Mouse (Mus musculus) liver, adult 2 months (tissue): ENCODE results near the gene Dtd1. TPM values are rescaled to one million over a fixed set of nuclear protein-coding genes. Genes with fewer than 3 reads are reported as not detected.

Source experiments
- DNase-seq: peaks from one replicate; pipeline ENCODE4 v3.0.0-alpha.2; 2011; ENCODE audit warnings: low read depth, low spot score; ENCODE audit errors: extremely low read depth
- H3K27ac ChIP-seq: fragments of 200-500 bp; replicated peaks from 2 replicates; pipeline ENCODE4 v1.5.1; 2012; ENCODE audit warnings: low read depth, mild to moderate bottlenecking, control low read depth, inconsistent platforms, low read length; ENCODE audit not compliant: insufficient read depth
- H3K27me3 ChIP-seq: fragments of 200-500 bp; 2 replicates; pipeline ENCODE4 v1.6.1; 2012; ENCODE audit warnings: mild to moderate bottlenecking, moderate library complexity, low read length, inconsistent platforms; ENCODE audit not compliant: control insufficient read depth, insufficient read depth
- H3K36me3 ChIP-seq: fragments of 200-500 bp; 2 replicates; pipeline ENCODE4 v1.6.1; 2012; ENCODE audit warnings: low read length, inconsistent platforms; ENCODE audit not compliant: control insufficient read depth, insufficient read depth
- H3K4me1 ChIP-seq: fragments of 200-500 bp; 2 replicates; pipeline ENCODE4 v1.6.1; 2011; ENCODE audit warnings: low read length; ENCODE audit not compliant: control insufficient read depth, insufficient read depth
- H3K4me3 ChIP-seq: fragments of 200-500 bp; 2 replicates; pipeline ENCODE4 v1.5.1; 2011; ENCODE audit warnings: low read depth, mild to moderate bottlenecking, control low read depth, low read length, moderate library complexity; ENCODE audit not compliant: insufficient read depth
- H3K79me2 ChIP-seq: fragments of 200-500 bp; 2 replicates; pipeline ENCODE4 v1.6.1; 2012; ENCODE audit warnings: inconsistent platforms, mild to moderate bottlenecking, low read length, moderate library complexity; ENCODE audit not compliant: control insufficient read depth, insufficient read depth
- H3K9ac ChIP-seq: fragments of 200-500 bp; 2 replicates; pipeline ENCODE4 v1.6.1; 2012; ENCODE audit warnings: low read depth, mild to moderate bottlenecking, control low read depth, inconsistent platforms, low read length
- CTCF ChIP-seq: fragments of 200-500 bp; IDR thresholded peaks from 2 replicates; pipeline ENCODE4 v1.5.1; 2011; ENCODE audit warnings: low read depth, low read length, control low read depth
- POLR2A ChIP-seq: fragments of 200-500 bp; IDR thresholded peaks from 2 replicates; pipeline ENCODE4 v1.6.1; 2011; ENCODE audit warnings: low read length, control low read depth; ENCODE audit not compliant: insufficient read depth; ENCODE audit errors: extremely low read depth
- WGBS: fragments of 180-500 bp; shearing (Covaris S2); methylation state at CpG from one replicate; pipeline ENCODE4 v1.1.7; 2018; 5-methylcytosine and 5-hydroxymethylcytosine counted together
- polyA plus RNA-seq: library from polyadenylated mRNA; depleted of rRNA; stranded (reverse); fragments of >200 nt; gene quantifications from 2 replicates; pipeline ENCODE4 v1.2.3, GENCODE M21; 2012
- total RNA-seq: library from RNA; depleted of rRNA; stranded (reverse); fragments of >200 nt; gene quantifications from 2 replicates; pipeline ENCODE4 v1.2.3, GENCODE M21; 2014

Gene Dtd1
- total and polyA plus RNA-seq, 2 experiments, result 8.8 to 14.2 TPM

GRCm38 (mm10) chr2:144672397-144672796 lies 72.7 kb downstream of the Dtd1 start:
- no peak overlapping the region for H3K27ac ChIP-seq
- no peaks in the 10 kb centered on the region for H3K27me3 ChIP-seq
- H3K36me3 ChIP-seq, result no peaks in the 10 kb centered on the region
- no peaks in the 10 kb centered on the region for H3K79me2 ChIP-seq
- no peak overlapping the region for H3K4me3 ChIP-seq
- no peaks in the 10 kb centered on the region for H3K4me1 ChIP-seq
- H3K9ac ChIP-seq, result no peak overlapping the region
- DNase-seq, result no peak
- TF ChIP-seq POLR2A (no peak), CTCF (no peak)
- WGBS, result 88% methylated on average over 5 of the region's 5 CpGs

- no peak for DNase-seq
- H3K36me3 ChIP-seq, result no peaks in the 10 kb centered on the region
- TF ChIP-seq CTCF (no peak), POLR2A (no peak)
- no peak overlapping the region for H3K4me3 ChIP-seq
- H3K27me3 ChIP-seq, result no peaks in the 10 kb centered on the region
- no peak overlapping the region for H3K9ac ChIP-seq
- no peak overlapping the region for H3K27ac ChIP-seq
- WGBS, result 88% methylated on average over 13 of the region's 13 CpGs
- no peaks in the 10 kb centered on the region for H3K79me2 ChIP-seq
- H3K4me1 ChIP-seq, result no peaks in the 10 kb centered on the region
These were observed 77.0 kb downstream of the Dtd1 start for GRCm38 (mm10) chr2:144676546-144677228.

- H3K79me2 ChIP-seq, result no peaks in the 10 kb centered on the region
- H3K4me1 ChIP-seq, result no peaks in the 10 kb centered on the region
- H3K4me3 ChIP-seq, result no peak overlapping the region
- no peak for DNase-seq
- H3K27me3 ChIP-seq, result no peaks in the 10 kb centered on the region
- TF ChIP-seq POLR2A (no peak), CTCF (no peak)
- H3K27ac ChIP-seq, result no peak overlapping the region
- H3K36me3 ChIP-seq, result no peaks in the 10 kb centered on the region
- no peak overlapping the region for H3K9ac ChIP-seq
- WGBS, result 81% methylated on average over 2 of the region's 2 CpGs
These were observed 77.5 kb downstream of the Dtd1 start for GRCm38 (mm10) chr2:144677229-144677571.

GRCm38 (mm10) chr2:144678779-144679178 lies 79.1 kb downstream of the Dtd1 start:
- DNase-seq, result no peak

GRCm38 (mm10) chr2:144679394-144679793 lies 79.7 kb downstream of the Dtd1 start:
- WGBS, result 72% methylated on average over 3 of the region's 3 CpGs
- H3K36me3 ChIP-seq, result no peaks in the 10 kb centered on the region
- H3K79me2 ChIP-seq, result no peaks in the 10 kb centered on the region
- H3K27me3 ChIP-seq, result no peaks in the 10 kb centered on the region
- H3K9ac ChIP-seq, result no peak overlapping the region
- no peaks in the 10 kb centered on the region for H3K4me1 ChIP-seq
- DNase-seq, result no peak
- H3K4me3 ChIP-seq, result no peak overlapping the region
- H3K27ac ChIP-seq, result no peak overlapping the region
- TF ChIP-seq POLR2A (no peak), CTCF (no peak)

More at GRCm38 (mm10) chr2:144678779-144679178, 79.1 kb downstream of the Dtd1 start:
- 91% methylated on average over 6 of the region's 6 CpGs for WGBS
- Histone ChIP-seq H3K9ac (no peak overlapping the region), H3K79me2 (no peaks in the 10 kb centered on the region), H3K27me3 (no peaks in the 10 kb centered on the region), H3K36me3 (no peaks in the 10 kb centered on the region), H3K4me3 (no peak overlapping the region), H3K27ac (no peak overlapping the region), H3K4me1 (no peaks in the 10 kb centered on the region)
- TF ChIP-seq CTCF (no peak), POLR2A (no peak)

- 0 out of 2 replicates have a peak, but pooled peaks have one; percentile 18 for TF ChIP-seq CTCF
- TF ChIP-seq POLR2A, result no peak
- H3K9ac ChIP-seq, result no peak overlapping the region
- H3K4me1 ChIP-seq, result no peaks in the 10 kb centered on the region
- H3K27ac ChIP-seq, result no peak overlapping the region
- no peaks in the 10 kb centered on the region for H3K36me3 ChIP-seq
- DNase-seq, result no peak
- no peaks in the 10 kb centered on the region for H3K79me2 ChIP-seq
- WGBS, result 87% methylated on average over 8 of the region's 8 CpGs
- H3K4me3 ChIP-seq, result no peak overlapping the region
- H3K27me3 ChIP-seq, result no peaks in the 10 kb centered on the region
These were observed 92.6 kb downstream of the Dtd1 start for GRCm38 (mm10) chr2:144692219-144692732.
